20 mouse cellular contexts compared by ENCODE assay signal in genomic region chr16:58389143-58389755, GRCm38 (mm10). TPM values are rescaled to one million over a fixed set of nuclear protein-coding genes. Genes with fewer than 3 reads are reported as not detected.
DNase-seq lines count a peak whose midpoint lies in the region; ATAC-seq lines count a peak whose summit lies in the region.
"Had no signal": no experiment of that assay in that cellular context is flagged by ENCODE, and none has a peak within 500 bp of the region (broad histone marks: within the 10 kb centered on the region; RNA-seq: fewer than 3 reads in every experiment).

No protein-coding gene starts in this region.

- no peak for DNase-seq in heart, embryonic 10.5 days (ENCODE audit: low spot score)
- peak; percentile 37 for DNase-seq in MN1 (ENCODE audit: low spot score)
- peak; percentile 64 for DNase-seq in embryonic facial prominence, embryonic 14.5 days (ENCODE audit: low spot score)
- peak; percentile 48 for DNase-seq in mesoderm, embryonic 11.5 days (ENCODE audit: low read depth, low spot score)
- DNase-seq in kidney, postnatal 36 days, result no peak
- DNase-seq in adrenal gland, adult (ENCODE audit: inconsistent age in 2 of 2, low spot score in 1 of 2), result no peak
- no peak for DNase-seq in lung, postnatal 25 days (ENCODE audit: low spot score)
- DNase-seq: adrenal gland, postnatal 14 days; cerebellum, postnatal 25 days; gastrocnemius, postnatal 14 days; kidney, adult 18-20 months; liver; lung, adult 2 months; retina, postnatal 1 day; thymus, postnatal 36 days had no signal

- no peaks in the 10 kb centered on the region for H3K9me3 ChIP-seq in heart, embryonic 16.5 days (replicated peaks; ENCODE audit: control insufficient read depth, low read length)
- no peaks in the 10 kb centered on the region for H3K9me3 ChIP-seq in heart, embryonic 10.5 days
- H3K9me3 ChIP-seq in embryonic facial prominence, embryonic 14.5 days (ENCODE audit: control insufficient read depth, low read length), result no peaks in the 10 kb centered on the region
- H3K9me3 ChIP-seq: embryonic facial prominence, embryonic 15.5 days; forebrain, embryonic 13.5 days; neural tube, embryonic 13.5 days had no signal

- 0 out of 2 replicates have a peak, but pooled peaks cover 3% of the 10 kb centered on the region for H3K4me1 ChIP-seq in heart, embryonic 16.5 days (ENCODE audit: control insufficient read depth, insufficient read depth, low read length)
- H3K4me1 ChIP-seq in heart, embryonic 10.5 days, result peaks cover 4% of the 10 kb centered on the region; the same call in 1 of the 2 replicates
- no peaks in the 10 kb centered on the region for H3K4me1 ChIP-seq in embryonic facial prominence, embryonic 14.5 days (ENCODE audit: control insufficient read depth, insufficient read depth, low read length)
- H3K4me1 ChIP-seq: forebrain, embryonic 13.5 days; neural tube, embryonic 13.5 days had no signal

- WGBS in heart, embryonic 16.5 days, result 48% methylated on average over 7 of the region's 7 CpGs
- WGBS in heart, embryonic 10.5 days, result 52% methylated on average over 7 of the region's 7 CpGs
- WGBS in embryonic facial prominence, embryonic 14.5 days, result 37% methylated on average over 7 of the region's 7 CpGs

- H3K4me2 ChIP-seq in heart, embryonic 16.5 days (ENCODE audit: low read depth, low read length), result peak overlapping the region; percentile 6; the same call in 1 of the 2 replicates
- no peak overlapping the region for H3K4me2 ChIP-seq in embryonic facial prominence, embryonic 14.5 days (ENCODE audit: low read depth, low read length)
- H3K4me2 ChIP-seq: embryonic facial prominence, embryonic 15.5 days; forebrain, embryonic 13.5 days; neural tube, embryonic 13.5 days had no signal

- H3K36me3 ChIP-seq in heart, embryonic 16.5 days (ENCODE audit: control insufficient read depth, insufficient read depth), result no peaks in the 10 kb centered on the region
- no peaks in the 10 kb centered on the region for H3K36me3 ChIP-seq in heart, embryonic 10.5 days
- H3K36me3 ChIP-seq in embryonic facial prominence, embryonic 14.5 days (ENCODE audit: control insufficient read depth, insufficient read depth, low read length), result no peaks in the 10 kb centered on the region
- H3K36me3 ChIP-seq: embryonic facial prominence, embryonic 15.5 days; neural tube, embryonic 13.5 days had no signal

- H3K27ac ChIP-seq in heart, embryonic 16.5 days (ENCODE audit: low read length), result no peak overlapping the region
- no peak overlapping the region for H3K27ac ChIP-seq in heart, embryonic 10.5 days
- no peak overlapping the region for H3K27ac ChIP-seq in embryonic facial prominence, embryonic 14.5 days (replicated peaks; ENCODE audit: low read depth, low read length)
- H3K27ac ChIP-seq: embryonic facial prominence, embryonic 15.5 days; forebrain, embryonic 13.5 days; neural tube, embryonic 13.5 days; stomach, postnatal 0 days had no signal

- H3K9ac ChIP-seq in heart, embryonic 16.5 days (ENCODE audit: low read length), result no peak overlapping the region
- no peak overlapping the region for H3K9ac ChIP-seq in embryonic facial prominence, embryonic 14.5 days (ENCODE audit: low read depth, low read length)
- H3K9ac ChIP-seq: embryonic facial prominence, embryonic 15.5 days; forebrain, embryonic 13.5 days; neural tube, embryonic 13.5 days had no signal

- H3K27me3 ChIP-seq in heart, embryonic 16.5 days (ENCODE audit: control insufficient read depth, insufficient read depth, low read length), result no peaks in the 10 kb centered on the region
- no peaks in the 10 kb centered on the region for H3K27me3 ChIP-seq in heart, embryonic 10.5 days (ENCODE audit: insufficient read depth, poor library complexity, severe bottlenecking)
- H3K27me3 ChIP-seq in embryonic facial prominence, embryonic 14.5 days (replicated peaks; ENCODE audit: control insufficient read depth, insufficient read depth, low read length), result no peaks in the 10 kb centered on the region
- H3K27me3 ChIP-seq: embryonic facial prominence, embryonic 15.5 days; forebrain, embryonic 13.5 days; neural tube, embryonic 13.5 days had no signal

- no peak overlapping the region for H3K4me3 ChIP-seq in heart, embryonic 16.5 days (ENCODE audit: low read length)
- no peak overlapping the region for H3K4me3 ChIP-seq in heart, embryonic 10.5 days
- H3K4me3 ChIP-seq in embryonic facial prominence, embryonic 14.5 days (ENCODE audit: low read depth, low read length), result no peak overlapping the region
- H3K4me3 ChIP-seq: embryonic facial prominence, embryonic 15.5 days; forebrain, embryonic 13.5 days; neural tube, embryonic 13.5 days had no signal

- ATAC-seq in heart, embryonic 16.5 days (replicated peaks; ENCODE audit: extremely low read depth, insufficient read depth, low FRiP score), result no peak
- ATAC-seq in embryonic facial prominence, embryonic 14.5 days (ENCODE audit: low read depth), result peak; percentile 85
- ATAC-seq: forebrain, embryonic 13.5 days had no signal

RNA-seq across cellular contexts. Expression of gene Dcbld2, which starts 19.0 kb away (rescaled TPM):
- polyA plus RNA-seq in heart, embryonic 16.5 days (2015; fragmentation: Nextera tagmentation; extraction: Ambion mirVana), result 7.5 and 8.6 TPM in 2 replicates
- 12.2 and 13.2 TPM in 2 replicates for polyA plus RNA-seq in heart, embryonic 10.5 days (2016; fragmentation: Nextera tagmentation; extraction: Ambion mirVana)
- polyA plus RNA-seq in embryonic facial prominence, embryonic 14.5 days (2014; fragmentation: Nextera tagmentation; extraction: Ambion mirVana), result 7.9 and 9.2 TPM in 2 replicates

Comparison
In these comparisons a context has a peak if more than half of its experiments do, and no peak if none do; other contexts are left out.
1. DNase-seq: peak in MN1 (single experiment), embryonic facial prominence, embryonic 14.5 days (single experiment) and mesoderm, embryonic 11.5 days (single experiment); none in heart, embryonic 10.5 days (single experiment), kidney, postnatal 36 days (0 of 2), adrenal gland, adult (0 of 2) and lung, postnatal 25 days (single experiment).